Mouse (Mus musculus): ENCODE measurements around the gene Usp12. TPM values are rescaled to one million over a fixed set of nuclear protein-coding genes. Genes with fewer than 3 reads are reported as not detected.
"Not testable (repeated sequence)": the region's sequence is repeated elsewhere in the genome, so short reads cannot be mapped to it uniquely, and the experiment has no call there.

Usp12 gene
- total RNA-seq, 4 experiments from 2014 or later = 24.9 to 38.1 (median 31.0) TPM

DNA sequence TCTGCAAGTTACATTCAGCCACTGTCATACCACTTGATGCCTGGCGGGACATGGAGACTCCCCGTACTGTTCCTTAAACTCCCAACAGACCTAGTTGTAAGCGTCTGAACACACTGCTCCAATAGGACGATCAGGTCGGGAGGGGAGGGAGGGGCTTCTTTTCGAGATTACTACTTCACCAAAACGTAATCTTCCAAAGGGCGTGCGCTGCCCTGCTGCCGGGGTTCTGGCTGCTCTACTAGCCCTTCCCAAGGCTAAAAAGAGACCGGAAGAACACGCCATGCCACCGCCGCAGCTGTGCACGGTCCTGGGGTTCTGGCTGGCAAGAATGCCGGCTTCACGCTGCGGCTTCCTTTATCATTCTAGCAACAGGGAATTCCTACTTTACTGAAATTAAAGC, 58.5 kb downstream of the Usp12 start:
- no peak for DNase-seq

DNA sequence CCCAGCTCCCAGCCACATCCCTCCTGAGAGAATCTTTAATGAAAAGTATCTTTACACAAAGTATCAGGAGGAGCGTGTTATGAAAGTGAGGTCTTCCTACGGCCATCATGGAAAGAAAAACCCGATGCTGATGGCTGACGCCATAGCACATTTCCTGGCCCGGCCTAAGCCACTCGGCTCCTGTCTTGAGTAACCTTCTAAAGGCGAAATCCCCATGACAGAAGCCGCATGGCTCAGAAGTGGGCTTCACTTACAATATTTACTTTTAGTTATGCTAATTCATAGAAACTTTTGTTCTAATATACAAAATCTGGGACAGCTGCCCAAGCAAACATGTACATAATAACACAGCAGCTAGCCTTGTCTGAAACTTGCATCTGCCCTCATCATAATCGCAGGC, 59.8 kb downstream of the Usp12 start:
- DNase-seq = not testable (repeated sequence)

DNA sequence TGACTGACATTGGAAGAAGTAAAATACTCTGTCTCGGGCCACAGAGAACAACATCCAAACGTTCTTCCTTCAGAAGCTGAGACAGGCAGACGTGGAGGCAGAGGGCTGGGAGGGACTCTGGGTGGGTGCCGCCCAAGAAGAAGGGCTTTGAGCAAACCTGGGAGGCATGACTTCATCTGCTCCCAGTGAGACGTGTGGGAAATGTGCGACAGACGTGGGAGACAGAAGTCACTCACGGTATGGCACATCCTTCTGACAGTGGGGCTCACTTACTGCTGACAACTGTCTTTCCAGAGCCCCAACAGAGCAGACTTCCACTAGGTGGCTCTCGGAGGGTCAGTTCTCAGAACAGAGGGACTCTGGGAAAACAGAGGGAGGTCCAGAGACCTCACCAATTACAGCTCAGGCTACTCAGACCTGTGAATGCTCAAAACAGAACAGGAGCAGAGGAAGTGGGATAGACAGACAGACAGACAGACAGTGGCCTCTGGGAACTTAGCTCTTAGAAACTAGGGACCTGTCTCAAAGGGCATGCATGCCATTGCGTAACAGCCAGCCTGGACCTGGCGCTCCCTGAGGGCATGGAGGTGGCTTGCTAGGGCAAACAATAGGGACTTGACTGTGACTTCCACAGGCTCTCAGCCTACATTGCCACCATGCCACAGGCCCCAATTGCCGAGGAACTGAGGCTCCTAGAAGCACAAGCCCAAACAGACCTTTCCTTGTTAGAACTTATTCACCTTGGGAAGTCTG, 60.7 kb downstream of the Usp12 start:
- DNase-seq = no peak

DNA sequence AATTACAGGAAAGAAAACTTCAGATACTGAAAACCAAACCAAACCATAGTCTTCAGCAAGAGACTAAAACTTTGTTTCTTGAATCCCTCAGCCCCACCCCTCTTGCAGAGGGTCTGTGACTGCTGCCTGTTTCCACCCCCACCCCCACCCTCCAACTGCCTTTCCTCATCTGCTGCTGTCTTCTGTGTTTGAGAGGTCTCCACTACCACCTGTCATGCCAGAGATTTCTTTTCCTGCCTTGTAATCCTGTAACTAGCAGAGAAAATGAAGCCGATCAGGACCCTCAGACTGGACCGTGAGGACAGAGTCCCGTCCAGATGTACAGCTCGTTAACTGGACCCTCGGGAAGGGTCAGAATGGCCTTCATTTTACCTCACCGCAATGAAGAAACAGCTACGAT, 61.4 kb downstream of the Usp12 start:
- no peak for DNase-seq

DNA sequence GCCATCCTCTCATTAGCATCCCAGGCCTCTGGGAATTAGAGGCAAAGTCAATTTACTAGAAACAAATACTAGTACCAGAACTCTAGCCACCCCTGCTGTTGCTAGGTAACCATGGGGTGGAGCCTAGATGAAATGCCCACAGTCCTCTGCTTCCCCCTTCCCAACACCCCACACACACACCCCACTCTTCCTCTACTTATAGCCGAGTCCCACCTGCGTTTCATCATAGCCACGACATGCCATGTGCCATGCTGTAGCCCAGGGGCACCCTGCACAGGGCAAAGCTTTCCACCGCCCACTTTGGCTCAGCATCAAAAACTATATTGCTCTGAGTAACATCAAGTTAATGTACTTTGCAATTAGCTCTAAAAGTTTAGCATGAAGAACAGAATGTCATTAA, 67.8 kb downstream of the Usp12 start:
- DNase-seq = no peak

DNA sequence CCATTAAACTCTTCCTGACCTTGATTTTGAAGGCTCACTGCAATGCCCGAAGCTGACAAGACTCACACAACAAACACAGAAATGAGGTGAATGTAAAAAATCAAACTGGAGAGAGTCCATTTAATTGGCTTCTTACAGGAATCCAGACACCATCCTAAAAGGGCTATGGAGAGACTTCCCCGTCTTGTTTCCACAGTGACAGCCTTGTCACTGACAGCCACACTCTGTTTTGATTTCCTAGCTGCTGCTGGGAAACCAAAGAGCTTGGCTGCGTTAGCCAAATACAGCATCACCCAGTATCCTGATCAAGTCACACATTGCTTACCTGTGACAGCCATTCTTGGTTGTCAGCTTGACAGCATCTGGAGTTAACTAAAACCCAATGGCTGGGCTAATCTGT, 69.8 kb downstream of the Usp12 start:
- DNase-seq = no peak

DNA sequence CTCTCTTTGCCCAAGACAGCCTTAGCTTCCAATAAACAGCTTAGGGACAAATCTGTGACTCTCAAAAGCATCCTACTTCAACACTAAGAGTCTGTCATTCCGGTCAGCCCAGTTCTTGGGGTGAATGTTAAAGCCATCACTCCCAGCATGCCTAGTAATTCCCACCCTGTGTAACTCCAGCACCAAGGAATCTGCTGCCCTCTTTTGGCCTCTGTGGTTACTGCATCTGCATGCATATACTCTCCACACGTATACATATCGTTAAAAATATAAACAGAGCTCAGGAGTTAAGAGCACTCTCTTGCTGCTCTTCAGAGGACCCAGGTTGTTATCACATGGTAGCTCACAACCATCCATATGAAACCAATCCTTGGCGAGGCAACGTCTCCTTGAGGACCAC, 71.4 kb downstream of the Usp12 start:
- no peak for DNase-seq

DNA sequence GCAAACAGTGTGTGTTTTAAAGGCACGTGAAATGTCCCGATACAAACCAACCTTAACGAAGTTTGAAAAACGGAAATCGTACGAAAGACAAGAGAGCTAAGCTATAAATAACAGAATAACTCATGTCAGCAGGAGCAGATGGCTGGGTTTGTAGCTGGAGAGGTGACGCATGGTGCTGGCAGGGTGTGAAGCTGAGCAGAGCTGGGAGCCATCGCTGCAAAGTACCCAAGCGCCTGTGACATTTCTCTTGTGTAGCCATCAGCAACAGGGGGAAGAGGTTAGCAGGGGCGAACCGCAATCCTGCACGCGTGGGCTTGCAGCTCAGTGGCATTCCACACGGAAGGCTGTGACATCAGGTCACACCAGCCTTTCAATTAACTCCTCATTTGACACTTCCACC, 72.6 kb downstream of the Usp12 start:
- DNase-seq = no peak

DNA sequence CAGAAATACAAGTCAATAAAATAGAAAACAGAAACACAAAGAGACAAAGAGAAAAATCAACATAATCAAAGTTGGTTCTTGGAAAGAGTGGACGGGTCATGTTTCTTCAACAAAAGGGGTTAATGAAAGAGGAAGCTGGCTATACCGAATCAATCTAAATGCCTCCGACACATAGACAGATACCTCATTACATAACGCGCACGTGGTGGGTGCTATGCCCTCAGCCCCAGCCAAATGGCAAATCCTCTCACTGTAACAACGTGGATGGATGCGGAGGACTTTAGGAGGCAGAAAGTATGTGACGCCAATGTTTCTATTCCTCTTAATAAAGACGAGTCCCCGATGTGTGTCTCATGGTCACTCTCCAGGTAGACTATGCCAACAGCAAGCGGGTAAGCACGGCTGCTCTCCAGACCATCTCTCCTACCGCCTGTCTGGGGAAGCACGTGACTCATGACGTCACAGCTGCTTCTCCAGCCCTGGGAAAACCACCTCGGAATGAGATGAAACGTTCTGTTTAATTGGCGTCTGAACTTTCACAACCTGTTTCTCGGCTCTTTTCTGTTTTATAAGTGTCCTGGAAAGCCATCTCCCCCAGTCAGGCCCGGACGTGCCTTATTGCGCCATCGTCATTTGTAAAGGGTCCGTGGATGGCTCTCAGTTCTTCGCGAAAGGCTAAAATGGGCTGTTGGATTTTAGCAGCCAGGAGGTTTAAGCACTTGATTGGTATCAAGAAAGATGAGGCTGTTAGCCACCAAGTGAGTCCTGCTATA, 75.0 kb downstream of the Usp12 start:
- DNase-seq = no peak

DNA sequence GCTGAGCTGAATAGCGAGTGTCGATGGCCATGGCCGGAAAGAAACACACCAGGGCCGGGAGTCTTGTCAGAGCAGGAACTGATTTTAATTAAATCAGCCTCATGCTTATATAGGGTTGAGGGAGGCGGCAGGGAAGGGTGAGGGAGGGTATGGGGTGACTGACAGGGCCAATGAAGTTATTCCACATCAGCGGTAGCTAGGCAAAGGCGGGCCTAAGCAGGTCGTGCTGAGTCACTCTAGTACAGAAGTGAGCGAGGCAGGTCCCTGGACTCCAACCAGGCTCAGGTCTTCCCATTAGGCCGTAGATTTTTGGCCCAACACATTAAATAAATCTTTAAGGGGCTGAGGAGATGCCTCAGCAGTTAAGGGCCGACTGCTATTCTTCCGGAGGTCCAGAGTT, 81.0 kb downstream of the Usp12 start:
- no peak for DNase-seq

DNA sequence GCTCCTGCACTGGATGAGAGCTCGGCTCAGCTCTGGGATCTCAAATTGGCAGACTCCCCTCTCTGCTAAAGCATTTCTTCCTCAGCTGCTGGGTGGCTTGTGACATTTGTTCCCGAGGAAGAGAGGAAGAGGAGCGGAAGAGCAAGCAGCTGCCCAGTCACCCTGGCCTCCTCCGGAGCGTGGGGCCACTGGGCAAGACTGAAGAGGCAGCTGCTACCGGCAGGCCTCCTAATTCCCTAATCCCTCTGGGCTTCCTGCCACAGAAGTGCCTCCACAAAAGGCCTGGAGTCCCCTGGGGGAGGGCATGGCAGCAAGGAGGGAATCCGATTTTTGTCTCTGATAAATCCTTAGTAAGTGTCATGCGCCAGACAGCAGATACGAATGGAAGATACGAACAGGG, 81.7 kb downstream of the Usp12 start:
- DNase-seq = no peak

DNA sequence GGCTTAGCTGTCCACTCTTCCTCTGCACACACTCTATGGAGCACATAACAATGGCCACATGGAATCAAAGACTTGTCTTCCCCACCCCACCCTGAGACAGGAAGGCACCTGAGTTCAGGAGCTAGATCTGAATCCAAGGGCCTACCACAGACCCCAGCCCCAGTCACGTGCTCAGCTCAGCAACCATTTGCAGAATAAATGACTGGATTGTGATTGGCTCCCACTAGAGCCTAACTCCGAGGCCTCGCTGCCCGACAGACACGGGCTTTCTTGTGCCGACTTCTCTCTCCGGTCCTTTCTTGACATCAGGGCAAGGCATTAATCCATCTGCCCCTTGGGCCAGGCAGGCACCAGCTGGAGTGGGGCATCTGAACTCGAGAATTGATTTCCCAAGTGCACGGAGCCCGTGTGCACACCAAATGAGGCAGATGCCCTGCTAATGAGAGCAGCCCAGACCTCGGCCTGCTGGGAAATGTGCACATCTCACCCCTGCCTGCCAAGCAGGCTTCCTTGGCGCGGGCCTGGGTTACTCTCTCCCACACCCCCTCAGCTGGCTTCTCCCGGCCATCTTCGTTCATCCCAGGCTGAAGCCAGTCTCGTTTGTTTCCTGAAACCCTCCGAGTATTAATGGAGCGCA, 82.4 kb downstream of the Usp12 start:
- DNase-seq = no peak

DNA sequence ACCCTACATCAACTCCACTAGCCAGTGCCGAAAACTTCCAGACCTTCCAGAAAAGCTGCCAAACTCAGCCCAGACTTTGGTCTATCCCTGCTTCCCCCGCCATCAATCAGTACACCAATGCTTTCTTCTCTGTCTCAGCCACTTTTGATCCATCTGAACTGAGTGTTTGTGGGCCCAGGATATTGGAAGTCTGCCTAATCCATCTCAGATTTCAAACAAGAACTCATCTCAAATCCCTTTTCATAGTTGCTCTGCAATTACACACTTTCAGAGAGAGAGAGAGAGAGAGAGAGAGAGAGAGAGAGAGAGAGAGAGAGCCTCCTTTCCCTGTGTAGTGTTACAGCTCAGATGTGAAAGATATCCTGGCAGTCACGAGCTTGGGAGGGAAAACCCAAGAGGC, 85.4 kb downstream of the Usp12 start:
- no peak for DNase-seq

DNA sequence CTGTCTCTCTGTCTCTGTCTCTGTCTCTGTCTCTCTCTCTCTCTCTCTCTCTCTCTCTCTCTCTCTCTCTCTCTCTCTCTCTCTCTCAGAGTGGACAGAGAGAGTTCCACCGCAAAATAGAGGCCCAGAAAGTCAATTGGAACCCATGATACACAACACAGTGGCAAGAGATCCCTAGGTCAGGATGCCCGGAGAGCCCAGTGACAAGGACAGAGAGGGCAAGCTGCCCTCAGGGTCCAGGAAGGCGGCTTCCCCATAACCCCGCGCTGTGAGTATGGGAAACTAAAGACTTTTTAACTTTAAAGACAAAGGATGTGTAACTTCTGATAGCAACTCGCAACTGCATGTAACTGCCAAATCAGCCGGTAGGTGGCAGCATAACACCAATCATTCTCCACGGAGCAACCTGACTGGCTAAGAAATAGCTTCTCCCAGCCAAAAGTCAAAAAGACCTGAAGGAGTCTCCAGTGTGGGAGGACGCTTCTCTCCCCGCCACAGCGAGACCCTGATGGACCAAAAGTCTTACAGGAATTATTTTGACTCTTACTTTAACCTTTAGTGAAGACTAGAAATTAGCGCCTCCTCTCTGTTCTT, 88.9 kb downstream of the Usp12 start:
- peak; percentile 70 for DNase-seq

DNA sequence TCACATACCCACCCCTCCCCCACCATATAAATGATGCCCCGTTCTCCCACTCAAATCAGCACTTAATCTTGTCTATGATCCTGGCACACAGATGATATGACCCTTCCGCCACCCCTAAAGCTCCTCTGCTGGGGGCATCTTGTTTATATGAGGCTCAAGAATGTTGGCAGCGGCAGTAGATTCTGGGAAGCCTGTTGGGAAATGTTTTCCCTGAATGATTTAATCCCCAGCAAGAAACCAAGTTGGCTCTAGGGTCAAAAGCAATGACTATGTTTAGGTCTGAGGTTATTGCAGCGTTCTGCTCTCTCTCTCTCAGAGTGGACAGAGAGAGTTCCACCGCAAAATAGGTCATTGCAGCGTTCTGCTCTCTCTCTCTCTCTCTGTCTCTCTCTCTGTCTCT, 89.4 kb downstream of the Usp12 start:
- no peak for DNase-seq

DNA sequence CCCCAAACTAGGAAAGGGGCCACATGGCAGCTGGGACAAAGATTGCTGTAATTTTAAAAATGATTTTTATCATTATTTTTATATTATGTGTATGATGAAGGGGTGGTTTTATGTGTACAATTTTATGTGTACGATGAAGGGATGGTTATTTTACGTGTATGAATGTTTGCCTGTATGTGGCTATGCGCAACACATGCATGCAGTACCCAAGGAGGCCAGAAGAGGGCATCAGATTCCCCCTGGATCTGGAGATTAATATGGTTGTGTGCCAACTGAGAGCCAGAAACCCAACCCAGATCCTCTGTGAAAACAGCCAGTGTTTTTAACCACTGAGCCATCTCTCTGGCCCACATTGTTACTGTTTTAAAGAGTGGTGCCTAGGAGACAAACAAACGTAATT, 90.6 kb downstream of the Usp12 start:
- no peak for DNase-seq

DNA sequence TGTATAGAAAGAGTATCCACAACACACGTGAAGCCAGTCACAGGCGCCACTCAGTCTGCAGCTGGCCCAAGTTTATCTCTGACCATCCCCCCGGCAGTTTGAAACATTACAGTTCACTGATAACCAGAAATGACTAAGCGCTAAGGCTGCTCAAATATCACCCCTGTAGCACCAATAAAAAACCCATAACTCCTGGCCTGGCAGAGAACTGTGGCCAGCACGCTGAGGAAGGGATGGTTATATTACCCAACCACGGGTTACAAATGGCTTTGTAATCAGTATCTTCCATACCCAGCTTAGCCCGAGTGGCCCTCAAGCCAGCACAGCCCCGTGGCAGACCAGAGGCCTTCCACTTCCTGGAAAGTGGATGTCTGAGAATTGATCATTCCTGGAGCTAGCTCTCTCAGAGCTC, 91.1 kb downstream of the Usp12 start:
- peak; percentile 49 for DNase-seq

DNA sequence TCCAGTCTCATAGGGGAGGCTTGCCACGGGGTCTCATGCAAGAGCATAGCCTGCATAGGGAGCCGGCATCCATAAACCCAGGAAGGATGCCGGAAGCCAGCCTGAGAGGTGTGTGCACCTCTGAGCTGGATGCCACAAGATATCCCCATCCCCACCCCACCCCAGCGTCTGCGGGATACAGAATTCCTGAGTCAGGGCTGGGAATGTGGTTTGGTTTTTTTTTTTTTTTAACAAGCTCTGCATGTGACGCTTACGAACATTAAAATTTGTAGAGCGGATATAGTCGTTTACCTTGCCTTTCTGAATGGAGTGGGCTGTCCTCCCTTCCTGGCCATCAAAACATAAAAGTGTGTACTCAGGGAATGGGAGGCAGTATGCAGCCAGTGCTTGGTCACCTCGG, 94.7 kb downstream of the Usp12 start:
- DNase-seq = no peak

DNA sequence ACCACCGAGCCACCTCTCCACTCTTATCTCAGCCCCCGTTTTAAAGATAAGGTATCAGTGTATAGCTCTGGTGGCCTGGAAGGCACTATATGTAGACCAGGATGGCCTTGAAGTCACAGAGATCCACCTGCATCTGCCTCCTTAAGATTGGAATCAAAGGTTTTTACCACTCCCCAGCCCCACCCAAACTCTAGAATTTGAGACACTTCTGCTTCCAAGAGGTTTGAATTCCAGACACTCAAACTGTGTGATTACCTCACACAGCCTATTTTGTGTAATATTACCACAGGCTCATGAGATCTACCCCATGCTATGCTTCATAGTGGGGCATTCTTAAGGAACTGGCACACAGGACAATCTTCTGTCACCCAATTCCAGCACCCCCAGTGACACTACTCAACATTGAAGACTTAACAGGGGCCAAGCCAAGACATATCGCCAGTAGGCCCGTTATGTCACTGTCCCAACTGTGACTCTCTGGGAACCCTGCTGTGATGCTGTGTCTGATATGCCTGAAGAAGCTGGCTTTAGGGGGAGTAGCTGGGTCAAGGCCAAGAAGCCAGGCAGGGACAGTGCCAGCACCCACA, 95.3 kb downstream of the Usp12 start:
- no peak for DNase-seq

DNA sequence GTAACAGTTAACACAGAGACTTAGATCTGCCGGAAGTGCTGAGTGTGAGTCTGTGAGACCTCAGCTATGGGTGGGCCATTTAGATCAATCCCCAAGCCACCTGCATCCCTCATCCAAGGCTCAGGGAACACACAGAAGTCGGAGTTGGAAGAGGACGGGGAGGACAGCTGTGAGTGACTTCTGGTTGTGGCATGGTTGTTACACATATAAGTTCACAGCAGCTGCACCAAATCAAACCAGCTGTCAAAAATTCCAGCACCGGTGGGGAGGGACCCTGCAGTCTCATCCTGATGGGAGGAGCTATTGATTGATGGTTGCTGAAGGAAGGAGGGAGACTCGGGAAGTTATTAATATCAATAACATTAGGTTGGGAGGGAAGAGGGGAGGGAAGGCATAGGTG, 99.3 kb downstream of the Usp12 start:
- no peak for DNase-seq

DNA sequence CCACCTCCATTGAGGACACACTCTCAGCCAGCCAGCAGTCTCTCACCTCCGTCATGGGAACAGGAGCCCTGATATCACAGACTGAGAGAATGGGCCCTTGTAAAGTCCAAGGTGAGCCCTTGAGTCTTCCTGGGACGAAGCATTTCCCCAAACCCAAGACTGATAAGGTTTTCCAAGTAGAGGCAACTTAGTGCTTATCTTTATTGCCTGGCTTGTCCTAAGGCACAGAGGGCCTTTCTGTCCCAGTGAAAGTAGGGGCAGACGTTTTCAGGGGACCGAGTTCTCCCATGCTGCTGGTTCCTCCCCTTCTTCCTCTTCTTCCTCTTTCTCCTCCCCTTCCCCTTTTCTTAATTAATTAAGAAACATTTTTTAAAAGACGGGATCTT, 101.8 kb downstream of the Usp12 start:
- DNase-seq = no peak

DNA sequence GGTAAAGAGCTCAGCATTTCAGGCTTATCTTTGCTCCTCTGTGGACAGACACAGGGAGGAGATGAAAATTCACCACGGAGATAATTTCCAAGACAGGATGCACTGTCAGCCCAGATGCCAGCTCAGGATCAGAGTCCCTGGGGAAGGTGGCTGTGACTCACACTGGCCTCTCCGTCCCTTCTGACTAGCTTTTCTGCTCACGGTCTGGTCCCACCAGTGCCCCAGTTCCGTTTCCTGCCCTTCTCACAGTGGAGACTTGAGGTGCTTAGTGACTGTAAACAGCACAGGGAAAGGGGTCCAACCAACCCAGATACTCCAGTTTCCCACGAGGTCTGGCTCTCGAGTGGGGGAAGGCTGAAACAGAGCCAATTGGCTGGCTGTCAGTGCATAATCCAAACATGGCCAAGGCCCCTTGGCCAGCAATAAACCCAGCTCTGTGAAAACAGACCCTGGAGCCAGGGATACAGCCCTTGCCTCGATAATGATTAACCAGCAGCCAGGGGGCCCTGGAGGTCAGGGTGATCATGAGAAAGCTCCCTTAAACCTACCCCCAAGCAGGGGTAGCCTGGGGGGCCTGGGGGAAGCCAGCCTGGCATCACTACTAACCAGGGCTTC, 102.3 kb downstream of the Usp12 start:
- DNase-seq = no peak

DNA sequence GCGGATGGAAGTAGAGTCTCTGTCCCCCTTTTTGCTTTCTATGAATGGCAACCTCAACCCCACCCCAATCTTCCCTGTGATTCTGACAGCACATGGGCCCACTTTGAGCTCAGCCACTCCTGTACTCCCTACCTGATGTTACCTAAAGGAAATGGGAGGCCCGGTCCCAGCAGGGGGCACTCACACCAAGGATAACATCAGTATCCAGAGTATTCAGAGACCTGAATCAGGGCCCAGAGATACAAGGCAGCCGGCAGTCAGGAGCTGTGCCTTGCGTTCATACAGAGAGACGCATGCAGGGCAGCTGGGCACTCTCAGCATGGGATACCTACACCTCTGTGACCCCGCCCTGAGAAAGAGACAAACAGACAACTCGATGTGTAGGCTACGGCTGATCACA, 103.1 kb downstream of the Usp12 start:
- no peak for DNase-seq

Measured in adrenal gland, adult 8-10 months (tissue).